Mouse (Mus musculus): Measurements from ENCODE around the gene Skor1. TPM values are rescaled to one million over a fixed set of nuclear protein-coding genes. Genes with fewer than 3 reads are reported as not detected.
A peak's percentile ranks its signal among the peaks of the same experiment; 100 is the strongest.

The Skor1 gene
- polyA plus RNA-seq, 1 experiment, result 1.2 TPM

GRCm38 (mm10) chr9:63099344-63099743 lies 49.4 kb downstream of the Skor1 start:
- Histone ChIP-seq H3K4me3 (ENCODE audit: control insufficient read depth, low read depth, low read length) (no peak overlapping the region), H3K27ac (ENCODE audit: control insufficient read depth, insufficient read depth, low read depth, low read length) (no peak overlapping the region), H3K4me1 (ENCODE audit: control insufficient read depth, insufficient read depth, low read length) (no peaks in the 10 kb centered on the region), H3K36me3 (ENCODE audit: control insufficient read depth, insufficient read depth, low read length) (no peaks in the 10 kb centered on the region), H3K27me3 (ENCODE audit: control insufficient read depth, insufficient read depth, low read length) (no peaks in the 10 kb centered on the region)
- TF ChIP-seq POLR2A (IDR thresholded peaks at IDR 0.05; ENCODE audit: control insufficient read depth, low read depth, low read length) (no peak), CTCF (IDR thresholded peaks at IDR 0.05; ENCODE audit: control insufficient read depth, insufficient read depth, insufficient replicate concordance, low read depth, low read length) (no peak)

DNA sequence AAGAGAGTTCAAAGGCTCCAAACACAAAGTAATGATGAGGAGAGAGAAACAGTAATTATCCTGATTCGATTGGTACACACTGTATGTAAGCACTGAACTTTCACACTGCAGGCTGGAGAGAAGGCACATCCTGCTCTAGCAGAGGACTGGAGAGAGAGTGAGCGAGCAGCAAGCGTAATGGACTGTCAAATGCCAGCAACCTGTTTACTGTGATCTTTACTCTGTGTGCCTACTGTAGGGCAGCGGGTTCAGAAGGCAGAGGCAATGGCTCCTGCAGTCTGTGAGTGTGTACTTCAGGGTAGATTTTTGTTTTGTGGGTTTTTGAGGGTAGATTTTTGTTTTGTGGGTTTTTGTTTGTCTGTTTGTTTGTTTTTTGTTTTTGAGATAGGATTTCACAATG lies 49.9 kb downstream of the Skor1 start:
- Histone ChIP-seq H3K4me1 (ENCODE audit: control insufficient read depth, insufficient read depth, low read length) (no peaks in the 10 kb centered on the region), H3K36me3 (ENCODE audit: control insufficient read depth, insufficient read depth, low read length) (no peaks in the 10 kb centered on the region), H3K27me3 (ENCODE audit: control insufficient read depth, insufficient read depth, low read length) (no peaks in the 10 kb centered on the region), H3K27ac (ENCODE audit: control insufficient read depth, insufficient read depth, low read depth, low read length) (no peak overlapping the region), H3K4me3 (ENCODE audit: control insufficient read depth, low read depth, low read length) (no peak overlapping the region)
- no peak for TF ChIP-seq POLR2A (IDR thresholded peaks at IDR 0.05; ENCODE audit: control insufficient read depth, low read depth, low read length)
- TF ChIP-seq CTCF (IDR thresholded peaks at IDR 0.05; ENCODE audit: control insufficient read depth, insufficient read depth, insufficient replicate concordance, low read depth, low read length), result no peak

- H3K4me1 ChIP-seq (ENCODE audit: control insufficient read depth, insufficient read depth, low read length), result peaks cover 6% of the 10 kb centered on the region
Observed at GRCm38 (mm10) chr9:63097204-63097603, 51.6 kb downstream of the Skor1 start.

DNA sequence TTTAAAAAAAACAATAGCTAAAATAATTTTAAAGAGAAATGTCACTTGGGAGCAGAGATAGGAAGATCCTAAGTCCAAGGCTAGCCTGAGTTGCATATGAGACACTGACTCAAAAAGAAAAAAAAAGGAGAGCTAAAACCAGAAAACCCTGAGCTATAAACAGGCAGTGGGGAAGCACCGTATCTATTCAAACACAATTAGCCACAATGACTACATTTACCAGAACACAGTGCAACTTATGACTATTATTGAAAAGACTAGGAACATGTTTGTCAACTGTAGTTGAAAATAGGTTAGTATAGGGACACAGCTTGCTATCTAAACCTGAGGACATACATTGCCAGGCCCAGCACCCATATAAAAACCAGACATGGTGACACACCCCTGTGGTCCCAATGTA lies 54.7 kb downstream of the Skor1 start:
- H3K36me3 ChIP-seq (ENCODE audit: control insufficient read depth, insufficient read depth, low read length), result no peaks in the 10 kb centered on the region
- H3K4me3 ChIP-seq (ENCODE audit: control insufficient read depth, low read depth, low read length), result no peak overlapping the region
- TF ChIP-seq POLR2A (IDR thresholded peaks at IDR 0.05; ENCODE audit: control insufficient read depth, low read depth, low read length) (no peak), CTCF (IDR thresholded peaks at IDR 0.05; ENCODE audit: control insufficient read depth, insufficient read depth, insufficient replicate concordance, low read depth, low read length) (no peak)
- H3K27ac ChIP-seq (ENCODE audit: control insufficient read depth, insufficient read depth, low read depth, low read length), result no peak overlapping the region
- no peaks in the 10 kb centered on the region for H3K27me3 ChIP-seq (ENCODE audit: control insufficient read depth, insufficient read depth, low read length)
- peaks cover 15% of the 10 kb centered on the region for H3K4me1 ChIP-seq (ENCODE audit: control insufficient read depth, insufficient read depth, low read length)

More at GRCm38 (mm10) chr9:63097204-63097603, 51.6 kb downstream of the Skor1 start:
- Histone ChIP-seq H3K27me3 (ENCODE audit: control insufficient read depth, insufficient read depth, low read length) (no peaks in the 10 kb centered on the region), H3K27ac (ENCODE audit: control insufficient read depth, insufficient read depth, low read depth, low read length) (no peak overlapping the region), H3K36me3 (ENCODE audit: control insufficient read depth, insufficient read depth, low read length) (no peaks in the 10 kb centered on the region), H3K4me3 (ENCODE audit: control insufficient read depth, low read depth, low read length) (no peak overlapping the region)
- TF ChIP-seq CTCF (IDR thresholded peaks at IDR 0.05; ENCODE audit: control insufficient read depth, insufficient read depth, insufficient replicate concordance, low read depth, low read length) (no peak), POLR2A (IDR thresholded peaks at IDR 0.05; ENCODE audit: control insufficient read depth, low read depth, low read length) (no peak)

DNA sequence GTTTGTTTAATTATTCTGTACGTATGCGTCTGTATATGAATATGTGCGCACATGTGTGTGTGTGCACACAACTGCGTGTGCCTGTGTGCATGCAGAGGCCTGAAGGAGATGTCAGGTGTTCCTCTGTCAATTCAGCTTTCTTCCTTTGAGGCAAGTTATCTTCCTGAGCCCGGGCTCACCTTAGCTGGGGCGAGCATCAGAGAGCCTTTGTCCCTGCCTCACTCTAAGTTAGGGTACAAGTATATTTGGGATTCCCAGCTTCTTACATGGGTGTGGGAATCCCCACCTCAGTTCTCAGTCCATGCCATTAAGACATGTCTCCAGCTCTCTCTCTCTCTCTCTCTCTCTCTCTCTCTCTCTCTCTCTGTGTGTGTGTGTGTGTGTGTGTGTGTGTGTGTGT lies 56.2 kb downstream of the Skor1 start:
- Histone ChIP-seq H3K27ac (ENCODE audit: control insufficient read depth, insufficient read depth, low read depth, low read length) (peak overlapping the region; percentile 82), H3K27me3 (ENCODE audit: control insufficient read depth, insufficient read depth, low read length) (no peaks in the 10 kb centered on the region), H3K4me1 (ENCODE audit: control insufficient read depth, insufficient read depth, low read length) (peaks cover 15% of the 10 kb centered on the region), H3K4me3 (ENCODE audit: control insufficient read depth, low read depth, low read length) (no peak overlapping the region), H3K36me3 (ENCODE audit: control insufficient read depth, insufficient read depth, low read length) (no peaks in the 10 kb centered on the region)
- TF ChIP-seq POLR2A (IDR thresholded peaks at IDR 0.05; ENCODE audit: control insufficient read depth, low read depth, low read length) (no peak), CTCF (IDR thresholded peaks at IDR 0.05; ENCODE audit: control insufficient read depth, insufficient read depth, insufficient replicate concordance, low read depth, low read length) (no peak)

- Histone ChIP-seq H3K4me1 (ENCODE audit: control insufficient read depth, insufficient read depth, low read length) (peaks cover 15% of the 10 kb centered on the region), H3K4me3 (ENCODE audit: control insufficient read depth, low read depth, low read length) (peak overlapping the region; percentile 34), H3K27me3 (ENCODE audit: control insufficient read depth, insufficient read depth, low read length) (no peaks in the 10 kb centered on the region), H3K27ac (ENCODE audit: control insufficient read depth, insufficient read depth, low read depth, low read length) (peak overlapping the region; percentile 82), H3K36me3 (ENCODE audit: control insufficient read depth, insufficient read depth, low read length) (no peaks in the 10 kb centered on the region)
- TF ChIP-seq POLR2A (IDR thresholded peaks at IDR 0.05; ENCODE audit: control insufficient read depth, low read depth, low read length) (no peak), CTCF (IDR thresholded peaks at IDR 0.05; ENCODE audit: control insufficient read depth, insufficient read depth, insufficient replicate concordance, low read depth, low read length) (no peak)
Observed at GRCm38 (mm10) chr9:63091971-63092528, 56.7 kb downstream of the Skor1 start.

DNA sequence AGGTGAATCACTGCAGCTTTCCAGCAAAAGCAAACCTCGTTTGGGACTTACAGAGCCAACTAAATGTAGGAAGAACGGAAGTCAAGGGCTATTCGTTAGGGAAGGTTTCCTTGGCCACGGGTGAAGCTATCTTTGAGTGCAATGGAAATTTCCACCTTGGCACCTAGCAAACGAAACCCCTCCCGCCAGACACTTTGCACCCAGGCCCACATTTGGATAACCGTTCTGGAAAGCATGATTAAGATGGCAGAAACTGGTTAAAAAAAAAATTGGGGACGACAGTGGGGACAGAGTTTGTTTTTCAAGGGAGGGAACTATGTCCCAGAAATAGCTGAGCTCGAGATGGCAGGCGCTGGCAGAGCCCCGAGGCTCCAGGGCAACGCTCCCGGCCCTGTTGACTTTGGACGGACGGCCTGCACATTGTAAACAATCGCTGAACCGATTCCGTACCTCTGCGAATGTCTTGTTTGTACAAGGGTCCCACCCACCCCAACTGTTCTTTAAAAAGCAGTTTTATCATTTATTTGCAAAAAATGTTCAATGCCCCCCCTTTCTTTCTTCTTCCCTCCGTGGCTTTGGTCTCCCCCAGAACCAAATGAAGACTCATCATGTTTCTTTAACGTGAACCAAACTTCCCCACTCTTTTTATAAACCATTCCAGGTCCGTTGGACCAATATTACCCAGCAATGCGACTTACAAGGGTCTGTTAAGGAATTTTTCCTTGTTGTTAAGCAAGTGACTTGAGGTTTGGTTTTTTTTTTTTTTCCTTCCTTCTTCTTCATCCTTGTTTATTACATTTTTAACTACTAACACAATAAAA lies 57.5 kb downstream of the Skor1 start:
- Histone ChIP-seq H3K4me3 (ENCODE audit: control insufficient read depth, low read depth, low read length) (peak overlapping the region; percentile 24; the same call in 1 of the 2 replicates), H3K27me3 (ENCODE audit: control insufficient read depth, insufficient read depth, low read length) (no peaks in the 10 kb centered on the region), H3K4me1 (ENCODE audit: control insufficient read depth, insufficient read depth, low read length) (peaks cover 15% of the 10 kb centered on the region), H3K36me3 (ENCODE audit: control insufficient read depth, insufficient read depth, low read length) (no peaks in the 10 kb centered on the region), H3K27ac (ENCODE audit: control insufficient read depth, insufficient read depth, low read depth, low read length) (peak overlapping the region; percentile 82)
- no peak for TF ChIP-seq POLR2A (IDR thresholded peaks at IDR 0.05; ENCODE audit: control insufficient read depth, low read depth, low read length)
- TF ChIP-seq CTCF (IDR thresholded peaks at IDR 0.05; ENCODE audit: control insufficient read depth, insufficient read depth, insufficient replicate concordance, low read depth, low read length), result no peak
